Mouse (Mus musculus): Measurements from ENCODE around the gene Tmie. TPM values are rescaled to one million over a fixed set of nuclear protein-coding genes. Genes with fewer than 3 reads are reported as not detected.

Gene Tmie
- polyA plus RNA-seq, 2 experiments, result 0.52 to 0.85 TPM

GRCm38 (mm10) chr9:110858967-110859596, 20.8 kb downstream of the Tmie start:
- no peak overlapping the region for H3K4me2 ChIP-seq (replicated peaks; ENCODE audit: low read depth, low read length, severe bottlenecking)
- TF ChIP-seq POLR2A (IDR thresholded peaks at IDR 0.05; ENCODE audit: borderline replicate concordance, extremely low read depth, insufficient read depth, insufficient read length), result no peak
- peaks cover 3% of the 10 kb centered on the region; the same call in 1 of the 2 replicates for H3K4me1 ChIP-seq (ENCODE audit: control insufficient read depth, insufficient read depth, low read length)

GRCm38 (mm10) chr9:110858523-110858922, 21.4 kb downstream of the Tmie start:
- H3K27me3 ChIP-seq (ENCODE audit: control insufficient read depth, insufficient read depth, low read length), result peaks cover 5% of the 10 kb centered on the region; the same call in 1 of the 2 replicates
- no peaks in the 10 kb centered on the region for H3K9me3 ChIP-seq (ENCODE audit: control insufficient read depth, low read length)
- no peak overlapping the region for H3K9ac ChIP-seq (ENCODE audit: low read depth, low read length, severe bottlenecking)
- no peak overlapping the region for H3K4me3 ChIP-seq (replicated peaks; ENCODE audit: low read length)
- peaks cover 3% of the 10 kb centered on the region; the same call in 1 of the 2 replicates for H3K4me1 ChIP-seq (ENCODE audit: control insufficient read depth, insufficient read depth, low read length)
- DNase-seq (ENCODE audit: low spot score) (no peak), ATAC-seq (ENCODE audit: low FRiP score, low read depth) (no peak)
- no peak overlapping the region for H3K4me2 ChIP-seq (replicated peaks; ENCODE audit: low read depth, low read length, severe bottlenecking)
- TF ChIP-seq POLR2A (IDR thresholded peaks at IDR 0.05; ENCODE audit: borderline replicate concordance, extremely low read depth, insufficient read depth, insufficient read length), result no peak
- no peak overlapping the region for H3K27ac ChIP-seq (replicated peaks; ENCODE audit: low read depth, low read length)
- H3K36me3 ChIP-seq (ENCODE audit: control insufficient read depth, insufficient read depth, low read length), result no peaks in the 10 kb centered on the region
- WGBS, result 16% methylated on average over 5 of the region's 5 CpGs

More at GRCm38 (mm10) chr9:110858967-110859596, 20.8 kb downstream of the Tmie start:
- ATAC-seq (ENCODE audit: low FRiP score, low read depth) (no peak), DNase-seq (ENCODE audit: low spot score) (no peak)
- Histone ChIP-seq H3K27me3 (ENCODE audit: control insufficient read depth, insufficient read depth, low read length) (peaks cover 5% of the 10 kb centered on the region; the same call in 1 of the 2 replicates), H3K4me3 (replicated peaks; ENCODE audit: low read length) (no peak overlapping the region), H3K9ac (ENCODE audit: low read depth, low read length, severe bottlenecking) (no peak overlapping the region), H3K36me3 (ENCODE audit: control insufficient read depth, insufficient read depth, low read length) (no peaks in the 10 kb centered on the region), H3K27ac (replicated peaks; ENCODE audit: low read depth, low read length) (no peak overlapping the region), H3K9me3 (ENCODE audit: control insufficient read depth, low read length) (no peaks in the 10 kb centered on the region)
- 70% methylated on average over 5 of the region's 5 CpGs for WGBS

GRCm38 (mm10) chr9:110857781-110858472, 22.0 kb downstream of the Tmie start, which contains the start of gene Prss50:
Prss50 (plus strand) TSS chr9:110857967.
- H3K36me3 ChIP-seq (ENCODE audit: control insufficient read depth, insufficient read depth, low read length), result no peaks in the 10 kb centered on the region
- no peak for TF ChIP-seq POLR2A (IDR thresholded peaks at IDR 0.05; ENCODE audit: borderline replicate concordance, extremely low read depth, insufficient read depth, insufficient read length)
- H3K4me3 ChIP-seq (replicated peaks; ENCODE audit: low read length), result peak within 1 kb of the TSS; percentile 26
- ATAC-seq (ENCODE audit: low FRiP score, low read depth) (no peak), DNase-seq (ENCODE audit: low spot score) (no peak)
- H3K4me1 ChIP-seq (ENCODE audit: control insufficient read depth, insufficient read depth, low read length), result peaks cover 3% of the 10 kb centered on the region; the same call in 1 of the 2 replicates
- H3K9me3 ChIP-seq (ENCODE audit: control insufficient read depth, low read length), result no peaks in the 10 kb centered on the region
- H3K27me3 ChIP-seq (ENCODE audit: control insufficient read depth, insufficient read depth, low read length), result peaks cover 5% of the 10 kb centered on the region; the same call in 1 of the 2 replicates
- 9% methylated on average over 38 of the region's 50 CpGs for WGBS
- peak within 1 kb of the TSS; percentile 51 for H3K4me2 ChIP-seq (replicated peaks; ENCODE audit: low read depth, low read length, severe bottlenecking)
- no peak within 1 kb of the TSS for H3K27ac ChIP-seq (replicated peaks; ENCODE audit: low read depth, low read length)
- H3K9ac ChIP-seq (ENCODE audit: low read depth, low read length, severe bottlenecking), result peak within 1 kb of the TSS; percentile 47

GRCm38 (mm10) chr9:110856920-110857319, 23.0 kb downstream of the Tmie start:
- no peak overlapping the region for H3K4me3 ChIP-seq (replicated peaks; ENCODE audit: low read length)
- no peaks in the 10 kb centered on the region for H3K36me3 ChIP-seq (ENCODE audit: control insufficient read depth, insufficient read depth, low read length)
- no peak for TF ChIP-seq POLR2A (IDR thresholded peaks at IDR 0.05; ENCODE audit: borderline replicate concordance, extremely low read depth, insufficient read depth, insufficient read length)
- H3K4me1 ChIP-seq (ENCODE audit: control insufficient read depth, insufficient read depth, low read length), result peaks cover 3% of the 10 kb centered on the region; the same call in 1 of the 2 replicates
- H3K27me3 ChIP-seq (ENCODE audit: control insufficient read depth, insufficient read depth, low read length), result peaks cover 5% of the 10 kb centered on the region; the same call in 1 of the 2 replicates
- H3K9me3 ChIP-seq (ENCODE audit: control insufficient read depth, low read length), result no peaks in the 10 kb centered on the region
- no peak for ATAC-seq (ENCODE audit: low FRiP score, low read depth)
- H3K4me2 ChIP-seq (replicated peaks; ENCODE audit: low read depth, low read length, severe bottlenecking), result no peak overlapping the region
- DNase-seq (ENCODE audit: low spot score), result no peak
- WGBS, result 70% methylated on average over 4 of the region's 4 CpGs
- H3K9ac ChIP-seq (ENCODE audit: low read depth, low read length, severe bottlenecking), result no peak overlapping the region
- no peak overlapping the region for H3K27ac ChIP-seq (replicated peaks; ENCODE audit: low read depth, low read length)

GRCm38 (mm10) chr9:110855903-110856302, 24.0 kb downstream of the Tmie start:
- peaks cover 5% of the 10 kb centered on the region; the same call in 1 of the 2 replicates for H3K27me3 ChIP-seq (ENCODE audit: control insufficient read depth, insufficient read depth, low read length)
- no peak overlapping the region for H3K4me3 ChIP-seq (replicated peaks; ENCODE audit: low read length)
- TF ChIP-seq POLR2A (IDR thresholded peaks at IDR 0.05; ENCODE audit: borderline replicate concordance, extremely low read depth, insufficient read depth, insufficient read length), result no peak
- no peak overlapping the region for H3K4me2 ChIP-seq (replicated peaks; ENCODE audit: low read depth, low read length, severe bottlenecking)
- no peak for ATAC-seq (ENCODE audit: low FRiP score, low read depth)
- no peak for DNase-seq (ENCODE audit: low spot score)
- no peak overlapping the region for H3K9ac ChIP-seq (ENCODE audit: low read depth, low read length, severe bottlenecking)
- no peaks in the 10 kb centered on the region for H3K36me3 ChIP-seq (ENCODE audit: control insufficient read depth, insufficient read depth, low read length)
- no peaks in the 10 kb centered on the region for H3K9me3 ChIP-seq (ENCODE audit: control insufficient read depth, low read length)
- no peak overlapping the region for H3K27ac ChIP-seq (replicated peaks; ENCODE audit: low read depth, low read length)
- peaks cover 3% of the 10 kb centered on the region; the same call in 1 of the 2 replicates for H3K4me1 ChIP-seq (ENCODE audit: control insufficient read depth, insufficient read depth, low read length)
- 72% methylated on average over 7 of the region's 7 CpGs for WGBS

Data from limb, embryonic 14.5 days (tissue).